Mouse (Mus musculus) MEL (cell line): ENCODE measurements at regions not wholly inside any gene's neighbourhood (a gene's known extent, or its start where the extent isn't known, plus 50 kb on each side); places are given as distances from the start of the nearest gene placed in this dataset.

Experiments
- CTCF ChIP-seq, 3 experiments: IDR thresholded peaks in 2 of 3; conservative IDR thresholded peaks in 1 of 3; 2 replicates each; pipeline ENCODE4 v1.5.1; 2011 to 2012; ENCODE audit warnings: low read length in 3 of 3, low read depth in 2 of 3, mild to moderate bottlenecking in 2 of 3, improper control_type of control experiment in 1 of 3, inconsistent platforms in 1 of 3, mixed read lengths in 1 of 3, moderate library complexity in 1 of 3; ENCODE audit not compliant: control insufficient read depth in 1 of 3, insufficient read depth in 1 of 3, poor library complexity in 1 of 3, severe bottlenecking in 1 of 3
- ETS1 ChIP-seq: IDR thresholded peaks from 2 replicates; pipeline ENCODE4 v1.6.1; 2012; ENCODE audit warnings: low read depth, mild to moderate bottlenecking, inconsistent platforms, low read length, improper control_type of control experiment, moderate library complexity
- HCFC1 ChIP-seq: IDR thresholded peaks from 2 replicates; pipeline ENCODE4 v1.6.1; 2012; ENCODE audit warnings: low read depth, mild to moderate bottlenecking, inconsistent platforms, low read length, improper control_type of control experiment, moderate library complexity
- JUND ChIP-seq: IDR thresholded peaks from 2 replicates; pipeline ENCODE4 v1.6.1; 2011; ENCODE audit warnings: low read depth, mild to moderate bottlenecking, improper control_type of control experiment, low read length
- KAT2A ChIP-seq: conservative IDR thresholded peaks from 2 replicates; pipeline ENCODE4 v1.6.1; 2012; ENCODE audit warnings: low read depth, low read length, improper control_type of control experiment, inconsistent platforms
- MAX ChIP-seq: IDR thresholded peaks from 2 replicates; pipeline ENCODE4 v1.6.1; 2011; ENCODE audit warnings: low read length, improper control_type of control experiment
- MXI1 ChIP-seq: IDR thresholded peaks from 2 replicates; pipeline ENCODE4 v1.6.1; 2011; ENCODE audit warnings: mild to moderate bottlenecking, low read depth, low read length, improper control_type of control experiment
- POLR2A ChIP-seq, 2 experiments: IDR thresholded peaks; 2 replicates each; pipeline ENCODE4 v1.6.1; 2011 to 2012; ENCODE audit warnings: low read length in 2 of 2, mild to moderate bottlenecking in 2 of 2, control low read depth in 1 of 2, improper control_type of control experiment in 1 of 2, low read depth in 1 of 2, moderate library complexity in 1 of 2; ENCODE audit not compliant: control insufficient read depth in 1 of 2, insufficient read depth in 1 of 2, poor library complexity in 1 of 2
- POLR2AphosphoS2 ChIP-seq: IDR thresholded peaks from 2 replicates; pipeline ENCODE4 v1.6.1; 2011; ENCODE audit warnings: low read length, improper control_type of control experiment
- RAD21 ChIP-seq: IDR thresholded peaks from 2 replicates; pipeline ENCODE4 v1.6.1; 2011; ENCODE audit warnings: mild to moderate bottlenecking, low read depth, low read length, improper control_type of control experiment
- TAL1 ChIP-seq: IDR thresholded peaks from 2 replicates; pipeline ENCODE4 v1.6.1; 2012; ENCODE audit warnings: mild to moderate bottlenecking, inconsistent platforms, low read length, moderate library complexity, mixed read lengths
- ZC3H11A ChIP-seq: IDR thresholded peaks from 2 replicates; pipeline ENCODE4 v1.6.1; 2012; ENCODE audit warnings: low read depth, mild to moderate bottlenecking, inconsistent platforms, low read length, improper control_type of control experiment
- ZMIZ1 ChIP-seq: IDR thresholded peaks from 2 replicates; pipeline ENCODE4 v1.6.1; 2012; ENCODE audit warnings: low read depth, mild to moderate bottlenecking, inconsistent platforms, low read length, improper control_type of control experiment, moderate library complexity

DNA sequence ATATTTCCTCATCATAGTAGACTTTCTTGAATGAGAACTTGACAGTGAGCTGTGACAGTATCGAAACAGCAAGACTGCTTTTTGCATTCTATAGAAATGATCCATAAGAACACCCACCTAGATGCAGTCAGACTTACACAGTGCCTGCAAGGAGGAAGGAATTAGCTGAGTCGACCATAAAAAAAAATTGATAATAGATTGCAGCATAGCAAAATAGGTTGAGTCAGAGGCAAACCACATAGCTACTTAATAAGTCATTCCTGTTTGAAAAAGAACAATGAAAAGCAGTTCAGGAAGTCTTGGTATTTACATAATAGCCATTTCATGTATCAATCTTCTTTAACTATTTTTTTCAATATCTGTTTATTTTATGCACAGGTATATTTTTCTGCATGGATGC lies 591.9 kb upstream of the C030005K15Rik start:
- no peak for TF ChIP-seq POLR2A (IDR thresholded peaks at IDR 0.05; ENCODE audit: control insufficient read depth in 1 of 2, insufficient read depth in 1 of 2, low read depth in 1 of 2, low read length in 2 of 2, poor library complexity in 1 of 2)
- no peak for TF ChIP-seq KAT2A
- TF ChIP-seq CTCF (IDR thresholded peaks at IDR 0.05 in 2 of 3, conservative IDR thresholded peaks at IDR 0.05 in 1 of 3; ENCODE audit: control insufficient read depth in 1 of 3, insufficient read depth in 1 of 3, low read depth in 2 of 3, low read length in 3 of 3, poor library complexity in 1 of 3, severe bottlenecking in 1 of 3) = no peak
- no peak for TF ChIP-seq ZMIZ1
- TF ChIP-seq RAD21 = no peak
- no peak for TF ChIP-seq HCFC1
- no peak for TF ChIP-seq MXI1
- TF ChIP-seq ZC3H11A = no peak
- TF ChIP-seq POLR2AphosphoS2 = no peak
- no peak for TF ChIP-seq MAX
- no peak for TF ChIP-seq TAL1
- TF ChIP-seq JUND = no peak
- no peak for TF ChIP-seq ETS1
